Mouse (Mus musculus) stomach, embryonic 15.5 days (tissue): Measurements from ENCODE around the gene Tpst2. TPM values are rescaled to one million over a fixed set of nuclear protein-coding genes. Genes with fewer than 3 reads are reported as not detected.
A peak's percentile ranks its signal among the peaks of the same experiment; 100 is the strongest.

Source experiments
- ATAC-seq: fragments of 200-750 bp; cut with Nextera tagmentation; 2 replicates; pipeline ENCODE4 v1.8.0; 2017; ENCODE audit warnings: low read depth, moderate number of reproducible peaks, moderate TSS enrichment; ENCODE audit not compliant: insufficient read depth, low FRiP score
- H3K27ac ChIP-seq: fragments of 300-500 bp; sonication (generic); 2 replicates; pipeline ENCODE4 v1.5.1; 2015; ENCODE audit warnings: mild to moderate bottlenecking, inconsistent platforms
- H3K27me3 ChIP-seq: fragments of 300-500 bp; sonication (generic); replicated peaks from 2 replicates; pipeline ENCODE4 v1.6.1; 2015; ENCODE audit warnings: inconsistent platforms
- H3K36me3 ChIP-seq: fragments of 300-500 bp; sonication (generic); 2 replicates; pipeline ENCODE4 v1.6.1; 2015; ENCODE audit warnings: inconsistent platforms
- H3K4me1 ChIP-seq: fragments of 300-500 bp; sonication (generic); 2 replicates; pipeline ENCODE4 v1.6.1; 2015; ENCODE audit warnings: inconsistent platforms
- H3K4me2 ChIP-seq: fragments of 300-500 bp; sonication (generic); 2 replicates; pipeline ENCODE4 v1.6.1; 2015; ENCODE audit warnings: mild to moderate bottlenecking, inconsistent platforms
- H3K4me3 ChIP-seq: fragments of 300-500 bp; sonication (generic); replicated peaks from 2 replicates; pipeline ENCODE4 v1.5.1; 2015; ENCODE audit warnings: inconsistent platforms
- H3K9ac ChIP-seq: fragments of 300-500 bp; sonication (generic); 2 replicates; pipeline ENCODE4 v1.6.1; 2015; ENCODE audit warnings: inconsistent platforms
- H3K9me3 ChIP-seq: fragments of 300-500 bp; sonication (generic); 2 replicates; pipeline ENCODE4 v1.6.1; 2016; ENCODE audit warnings: inconsistent platforms
- WGBS: fragments of 180-500 bp; shearing (Covaris S2); methylation state at CpG from one replicate; pipeline ENCODE4 v1.1.7; 2015; 5-methylcytosine and 5-hydroxymethylcytosine counted together
- polyA plus RNA-seq: library from polyadenylated mRNA; unstranded; fragments of >200 nt; fragmentation: Nextera tagmentation; extraction: Ambion mirVana; gene quantifications from 2 replicates; pipeline ENCODE4 v1.2.1, GENCODE M21; 2015

Tpst2 gene
- polyA plus RNA-seq, 1 experiment from 2014 or later, result 44.4 TPM

- Histone ChIP-seq H3K36me3 (no peaks in the 10 kb centered on the region), H3K27ac (no peak overlapping the region), H3K4me1 (peaks cover 21% of the 10 kb centered on the region), H3K4me3 (peak overlapping the region; percentile 79; the same call in 1 of the 2 replicates), H3K9ac (no peak overlapping the region), H3K9me3 (no peaks in the 10 kb centered on the region), H3K4me2 (peak overlapping the region; percentile 74), H3K27me3 (no peaks in the 10 kb centered on the region)
- no peak for ATAC-seq
- WGBS, result 48% methylated on average over 4 of the region's 4 CpGs
These were observed 1.3 kb upstream of the Tpst2 start for GRCm38 (mm10) chr5:112275021-112275804.

GRCm38 (mm10) chr5:112276907-112277348 is 437 bp downstream of the Tpst2 start:
- peak overlapping the region; percentile 60 for H3K9ac ChIP-seq
- no peaks in the 10 kb centered on the region for H3K27me3 ChIP-seq
- ATAC-seq, result no peak
- H3K4me1 ChIP-seq, result peaks cover 21% of the 10 kb centered on the region
- H3K36me3 ChIP-seq, result no peaks in the 10 kb centered on the region
- under 1% methylated on average over 24 of the region's 24 CpGs for WGBS
- H3K27ac ChIP-seq, result peak overlapping the region; percentile 75
- H3K4me3 ChIP-seq, result peak overlapping the region; percentile 79
- peak overlapping the region; percentile 87 for H3K4me2 ChIP-seq
- H3K9me3 ChIP-seq, result no peaks in the 10 kb centered on the region

GRCm38 (mm10) chr5:112277906-112278470 is 1.5 kb downstream of the Tpst2 start:
- Histone ChIP-seq H3K36me3 (no peaks in the 10 kb centered on the region), H3K4me3 (peak overlapping the region; percentile 79; the same call in 1 of the 2 replicates), H3K9me3 (no peaks in the 10 kb centered on the region), H3K27me3 (no peaks in the 10 kb centered on the region), H3K4me2 (peak overlapping the region; percentile 87), H3K27ac (no peak overlapping the region), H3K9ac (no peak overlapping the region), H3K4me1 (peaks cover 29% of the 10 kb centered on the region)
- WGBS, result 74% methylated on average over 11 of the region's 11 CpGs
- ATAC-seq, result no peak

- Histone ChIP-seq H3K9ac (no peak overlapping the region), H3K27ac (0 out of 2 replicates have a peak overlapping the region, but pooled peaks have one; percentile 22), H3K27me3 (no peaks in the 10 kb centered on the region), H3K4me2 (0 out of 2 replicates have a peak overlapping the region, but pooled peaks have one; percentile 26), H3K36me3 (no peaks in the 10 kb centered on the region), H3K9me3 (no peaks in the 10 kb centered on the region), H3K4me3 (no peak overlapping the region; the same call in 1 of the 2 replicates), H3K4me1 (peaks cover 38% of the 10 kb centered on the region)
- no peak for ATAC-seq
- 77% methylated on average over 17 of the region's 17 CpGs for WGBS
These were observed 2.9 kb downstream of the Tpst2 start for GRCm38 (mm10) chr5:112279181-112280021.

- H3K27ac ChIP-seq, result 0 out of 2 replicates have a peak overlapping the region, but pooled peaks have one; percentile 22
- ATAC-seq, result no peak
- 76% methylated on average over 7 of the region's 7 CpGs for WGBS
- H3K4me2 ChIP-seq, result no peak overlapping the region
- no peak overlapping the region for H3K4me3 ChIP-seq
- no peaks in the 10 kb centered on the region for H3K9me3 ChIP-seq
- H3K9ac ChIP-seq, result no peak overlapping the region
- H3K4me1 ChIP-seq, result peaks cover 39% of the 10 kb centered on the region
- no peaks in the 10 kb centered on the region for H3K36me3 ChIP-seq
- no peaks in the 10 kb centered on the region for H3K27me3 ChIP-seq
These were observed 3.7 kb downstream of the Tpst2 start for GRCm38 (mm10) chr5:112280151-112280550.

- no peak for ATAC-seq
- 68% methylated on average over 15 of the region's 15 CpGs for WGBS
- no peak overlapping the region for H3K9ac ChIP-seq
- peaks cover 39% of the 10 kb centered on the region for H3K4me1 ChIP-seq
- H3K4me3 ChIP-seq, result no peak overlapping the region
- H3K27ac ChIP-seq, result 0 out of 2 replicates have a peak overlapping the region, but pooled peaks have one; percentile 36
- H3K36me3 ChIP-seq, result no peaks in the 10 kb centered on the region
- H3K27me3 ChIP-seq, result no peaks in the 10 kb centered on the region
- H3K9me3 ChIP-seq, result no peaks in the 10 kb centered on the region
- no peak overlapping the region for H3K4me2 ChIP-seq
These were observed 4.6 kb downstream of the Tpst2 start for GRCm38 (mm10) chr5:112280863-112281660.

- H3K36me3 ChIP-seq, result no peaks in the 10 kb centered on the region
- no peak overlapping the region; the same call in 1 of the 2 replicates for H3K27ac ChIP-seq
- H3K27me3 ChIP-seq, result no peaks in the 10 kb centered on the region
- ATAC-seq, result no peak
- H3K4me1 ChIP-seq, result peaks cover 39% of the 10 kb centered on the region
- H3K9me3 ChIP-seq, result no peaks in the 10 kb centered on the region
- H3K9ac ChIP-seq, result no peak overlapping the region
- H3K4me3 ChIP-seq, result no peak overlapping the region
- 73% methylated on average over 4 of the region's 4 CpGs for WGBS
- no peak overlapping the region for H3K4me2 ChIP-seq
These were observed 5.2 kb downstream of the Tpst2 start for GRCm38 (mm10) chr5:112281676-112282075.

GRCm38 (mm10) chr5:112282123-112282779 is 5.8 kb downstream of the Tpst2 start:
- Histone ChIP-seq H3K4me2 (no peak overlapping the region; the same call in 1 of the 2 replicates), H3K9ac (no peak overlapping the region), H3K9me3 (no peaks in the 10 kb centered on the region), H3K4me3 (no peak overlapping the region), H3K27ac (peak overlapping the region; percentile 61), H3K4me1 (peaks cover 40% of the 10 kb centered on the region), H3K36me3 (no peaks in the 10 kb centered on the region), H3K27me3 (no peaks in the 10 kb centered on the region)
- ATAC-seq, result no peak
- 58% methylated on average over 6 of the region's 6 CpGs for WGBS

GRCm38 (mm10) chr5:112282780-112283482 is 6.4 kb downstream of the Tpst2 start:
- 70% methylated on average over 9 of the region's 9 CpGs for WGBS

GRCm38 (mm10) chr5:112283543-112284202 is 7.2 kb downstream of the Tpst2 start:
- Histone ChIP-seq H3K4me1 (peaks cover 42% of the 10 kb centered on the region), H3K4me2 (no peak overlapping the region), H3K27ac (peak overlapping the region; percentile 61; the same call in 1 of the 2 replicates)

More at GRCm38 (mm10) chr5:112282780-112283482, 6.4 kb downstream of the Tpst2 start:
- Histone ChIP-seq H3K9me3 (no peaks in the 10 kb centered on the region), H3K4me3 (no peak overlapping the region), H3K27ac (peak overlapping the region; percentile 61; the same call in 1 of the 2 replicates), H3K9ac (no peak overlapping the region), H3K4me1 (peaks cover 41% of the 10 kb centered on the region), H3K36me3 (no peaks in the 10 kb centered on the region), H3K4me2 (peak overlapping the region; percentile 5; the same call in 1 of the 2 replicates), H3K27me3 (no peaks in the 10 kb centered on the region)
- ATAC-seq, result no peak

More at GRCm38 (mm10) chr5:112283543-112284202, 7.2 kb downstream of the Tpst2 start:
- Histone ChIP-seq H3K27me3 (no peaks in the 10 kb centered on the region), H3K9ac (no peak overlapping the region), H3K9me3 (no peaks in the 10 kb centered on the region), H3K36me3 (no peaks in the 10 kb centered on the region), H3K4me3 (no peak overlapping the region)
- ATAC-seq, result no peak
- WGBS, result 60% methylated on average over 10 of the region's 10 CpGs
